Mouse (Mus musculus): ENCODE results near the gene Tceal9.

- no peak for TF ChIP-seq POLR2A (IDR thresholded peaks at IDR 0.05; ENCODE audit: low read depth, low read length)
- no peak for TF ChIP-seq CTCF (IDR thresholded peaks at IDR 0.05; ENCODE audit: extremely low read depth, insufficient read length, insufficient replicate concordance, low read depth, low read length)
These were observed 46.0 kb downstream of the Tceal9 start for GRCm38 (mm10) chrX:136290817-136291281.
